In the genomic region with DNA sequence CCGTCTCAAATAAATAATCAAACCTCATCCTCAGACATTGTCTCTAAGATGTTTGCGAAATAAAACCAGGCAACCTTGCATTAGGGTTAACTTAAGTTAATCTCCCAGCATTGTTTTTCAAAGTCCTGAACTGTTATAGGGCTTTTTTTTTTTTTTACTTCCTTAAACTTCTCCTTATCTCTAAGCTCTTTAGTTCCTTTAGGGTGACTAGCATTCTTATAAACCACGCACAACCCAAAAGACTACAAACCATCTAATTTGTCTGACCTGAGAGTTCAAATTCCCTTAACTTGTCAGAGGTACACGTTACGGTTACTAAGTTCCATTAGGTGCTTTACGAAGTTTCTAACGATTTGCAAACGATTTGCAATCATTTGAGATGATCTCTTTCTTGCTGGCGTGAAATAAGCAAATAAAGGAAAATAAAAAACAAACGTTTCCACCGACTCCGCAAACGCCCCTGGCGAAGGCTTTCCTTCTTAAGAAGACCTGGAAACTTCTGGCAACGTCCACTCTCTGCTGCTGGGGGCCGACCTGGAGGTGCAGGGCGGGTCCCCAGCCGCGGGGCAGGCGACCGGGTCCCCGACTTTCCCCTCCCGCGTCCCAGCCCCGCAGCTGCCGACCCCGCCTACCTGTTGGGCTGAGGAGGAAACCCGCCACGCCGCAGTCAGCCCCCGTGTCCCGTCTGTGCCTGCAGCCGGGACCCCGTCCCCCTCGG, we compare ENCODE assay signal across 1 mouse cellular context.
TF ChIP-seq lines count a peak whose summit lies in the region.

No protein-coding gene starts in this region.

TF ChIP-seq in C2C12, 6 proteins besides CTCF, POLR2A, EP300 and RAD21 (continued from another document):
- TF ChIP-seq CEBPB (IDR thresholded peaks at IDR 0.05; ENCODE audit: low read depth) (no peak), MAX (IDR thresholded peaks at IDR 0.05) (no peak), FOSL1 (IDR thresholded peaks at IDR 0.05; ENCODE audit: insufficient read depth, low read length, poor library complexity, severe bottlenecking) (no peak)
